Mouse (Mus musculus) liver, adult 2 months (tissue): ENCODE results near the gene Olfr1032. TPM values are rescaled to one million over a fixed set of nuclear protein-coding genes. Genes with fewer than 3 reads are reported as not detected.
"Not testable (repeated sequence)": the region's sequence is repeated elsewhere in the genome, so short reads cannot be mapped to it uniquely, and the experiment has no call there.

Source experiments
- DNase-seq: peaks from one replicate; pipeline ENCODE4 v3.0.0-alpha.2; 2011; ENCODE audit warnings: low read depth, low spot score; ENCODE audit errors: extremely low read depth
- H3K27ac ChIP-seq: fragments of 200-500 bp; replicated peaks from 2 replicates; pipeline ENCODE4 v1.5.1; 2012; ENCODE audit warnings: low read depth, mild to moderate bottlenecking, control low read depth, inconsistent platforms, low read length; ENCODE audit not compliant: insufficient read depth
- H3K27me3 ChIP-seq: fragments of 200-500 bp; 2 replicates; pipeline ENCODE4 v1.6.1; 2012; ENCODE audit warnings: mild to moderate bottlenecking, moderate library complexity, low read length, inconsistent platforms; ENCODE audit not compliant: control insufficient read depth, insufficient read depth
- H3K36me3 ChIP-seq: fragments of 200-500 bp; 2 replicates; pipeline ENCODE4 v1.6.1; 2012; ENCODE audit warnings: low read length, inconsistent platforms; ENCODE audit not compliant: control insufficient read depth, insufficient read depth
- H3K4me1 ChIP-seq: fragments of 200-500 bp; 2 replicates; pipeline ENCODE4 v1.6.1; 2011; ENCODE audit warnings: low read length; ENCODE audit not compliant: control insufficient read depth, insufficient read depth
- H3K4me3 ChIP-seq: fragments of 200-500 bp; 2 replicates; pipeline ENCODE4 v1.5.1; 2011; ENCODE audit warnings: low read depth, mild to moderate bottlenecking, control low read depth, low read length, moderate library complexity; ENCODE audit not compliant: insufficient read depth
- H3K79me2 ChIP-seq: fragments of 200-500 bp; 2 replicates; pipeline ENCODE4 v1.6.1; 2012; ENCODE audit warnings: inconsistent platforms, mild to moderate bottlenecking, low read length, moderate library complexity; ENCODE audit not compliant: control insufficient read depth, insufficient read depth
- H3K9ac ChIP-seq: fragments of 200-500 bp; 2 replicates; pipeline ENCODE4 v1.6.1; 2012; ENCODE audit warnings: low read depth, mild to moderate bottlenecking, control low read depth, inconsistent platforms, low read length
- CTCF ChIP-seq: fragments of 200-500 bp; IDR thresholded peaks from 2 replicates; pipeline ENCODE4 v1.5.1; 2011; ENCODE audit warnings: low read depth, low read length, control low read depth
- POLR2A ChIP-seq: fragments of 200-500 bp; IDR thresholded peaks from 2 replicates; pipeline ENCODE4 v1.6.1; 2011; ENCODE audit warnings: low read length, control low read depth; ENCODE audit not compliant: insufficient read depth; ENCODE audit errors: extremely low read depth
- polyA plus RNA-seq: library from polyadenylated mRNA; depleted of rRNA; stranded (reverse); fragments of >200 nt; gene quantifications from 2 replicates; pipeline ENCODE4 v1.2.3, GENCODE M21; 2012; rRNA removed
- total RNA-seq: library from RNA; depleted of rRNA; stranded (reverse); fragments of >200 nt; gene quantifications from 2 replicates; pipeline ENCODE4 v1.2.3, GENCODE M21; 2014; rRNA removed

Olfr1032 gene
- total and polyA plus RNA-seq, 2 experiments, result not detected

GRCm38 (mm10) chr2:86045561-86045960 lies 40.2 kb downstream of the Olfr1032 start, which contains the start of gene Olfr1034:
Gene Olfr1034, plus strand, starts transcription at chr2:86045861.
- Histone ChIP-seq H3K9ac (no peak within 1 kb of the TSS), H3K27me3 (no peaks in the 10 kb centered on the region), H3K4me1 (no peaks in the 10 kb centered on the region), H3K27ac (no peak within 1 kb of the TSS), H3K4me3 (no peak within 1 kb of the TSS), H3K36me3 (peaks cover 2% of the 10 kb centered on the region; the same call in 1 of the 2 replicates), H3K79me2 (no peaks in the 10 kb centered on the region)
- no peak for TF ChIP-seq CTCF
- TF ChIP-seq POLR2A, result no peak
- DNase-seq, result no peak

- not testable (repeated sequence) for H3K36me3 ChIP-seq, H3K4me1 ChIP-seq, H3K4me3 ChIP-seq, H3K79me2 ChIP-seq, DNase-seq, H3K9ac ChIP-seq, H3K27me3 ChIP-seq, H3K27ac ChIP-seq
These were observed 45.4 kb downstream of the Olfr1032 start for GRCm38 (mm10) chr2:86050777-86051176.

Other genes with a start within 250 kb of the Olfr1032 start
Only the 30 nearest of the 31 such genes appear.
- gene Olfr1013, start 238.4 kb upstream of the Olfr1032 start, total RNA-seq, result not detected in 2 replicates
- not detected in 2 replicates for gene Olfr1013, start 238.4 kb upstream of the Olfr1032 start, polyA plus RNA-seq
- not detected in 2 replicates for gene Olfr1014, start 232.8 kb upstream of the Olfr1032 start, total RNA-seq
- gene Olfr1014, start 232.8 kb upstream of the Olfr1032 start, polyA plus RNA-seq, result not detected in 2 replicates
- gene Olfr1015, start 223.5 kb upstream of the Olfr1032 start, total RNA-seq, result not detected in 2 replicates
- not detected in 2 replicates for gene Olfr1015, start 223.5 kb upstream of the Olfr1032 start, polyA plus RNA-seq
- not detected in 2 replicates for gene Olfr1016, start 203.0 kb upstream of the Olfr1032 start, total RNA-seq
- not detected in 2 replicates for gene Olfr1016, start 203.0 kb upstream of the Olfr1032 start, polyA plus RNA-seq
- gene Olfr1018, start 187.1 kb upstream of the Olfr1032 start, total RNA-seq, result not detected in 2 replicates
- gene Olfr1018, start 187.1 kb upstream of the Olfr1032 start, polyA plus RNA-seq, result not detected in 2 replicates
- not detected in 2 replicates for gene Olfr1019, start 160.1 kb upstream of the Olfr1032 start, total RNA-seq
- gene Olfr1019, start 160.1 kb upstream of the Olfr1032 start, polyA plus RNA-seq, result not detected in 2 replicates
- not detected in 2 replicates for gene Olfr1020, start 158.5 kb upstream of the Olfr1032 start, total RNA-seq
- not detected in 2 replicates for gene Olfr1020, start 158.5 kb upstream of the Olfr1032 start, polyA plus RNA-seq
- not detected in 2 replicates for gene Olfr1022, start 136.9 kb upstream of the Olfr1032 start, total RNA-seq
- gene Olfr1022, start 136.9 kb upstream of the Olfr1032 start, polyA plus RNA-seq, result not detected in 2 replicates
- not detected in 2 replicates for gene Olfr1023, start 119.9 kb upstream of the Olfr1032 start, total RNA-seq
- not detected in 2 replicates for gene Olfr1023, start 119.9 kb upstream of the Olfr1032 start, polyA plus RNA-seq
- gene Olfr1024, start 100.5 kb upstream of the Olfr1032 start, total RNA-seq, result not detected in 2 replicates
- gene Olfr1024, start 100.5 kb upstream of the Olfr1032 start, polyA plus RNA-seq, result not detected in 2 replicates
- not detected in 2 replicates for gene Olfr1025-ps1, start 90.3 kb upstream of the Olfr1032 start, total RNA-seq
- gene Olfr1025-ps1, start 90.3 kb upstream of the Olfr1032 start, polyA plus RNA-seq, result not detected in 2 replicates
- gene Olfr1026, start 84.0 kb upstream of the Olfr1032 start, total RNA-seq, result not detected in 2 replicates
- not detected in 2 replicates for gene Olfr1026, start 84.0 kb upstream of the Olfr1032 start, polyA plus RNA-seq
- not detected in 2 replicates for gene Olfr1028, start 55.1 kb upstream of the Olfr1032 start, total RNA-seq
- gene Olfr1028, start 55.1 kb upstream of the Olfr1032 start, polyA plus RNA-seq, result not detected in 2 replicates
- 0.09 and 0.13 TPM in 2 replicates for gene Olfr1029, start 31.6 kb upstream of the Olfr1032 start, total RNA-seq
- gene Olfr1029, start 31.6 kb upstream of the Olfr1032 start, polyA plus RNA-seq, result 0.04 TPM in 1 of 2 replicates, not detected in the other
- gene Olfr1030, start 26.3 kb upstream of the Olfr1032 start, total RNA-seq, result under 0.01 TPM in 1 of 2 replicates, not detected in the other
- 0.02 TPM in 1 of 2 replicates, not detected in the other for gene Olfr1030, start 26.3 kb upstream of the Olfr1032 start, polyA plus RNA-seq
- not detected in 2 replicates for gene Olfr1031, start 15.2 kb upstream of the Olfr1032 start, total RNA-seq
- gene Olfr1031, start 15.2 kb upstream of the Olfr1032 start, polyA plus RNA-seq, result not detected in 2 replicates
- 8.7 and 10.7 TPM in 2 replicates for gene Olfr1033, start 15.1 kb downstream of the Olfr1032 start, total RNA-seq
- 1.7 TPM in 2 replicates for gene Olfr1033, start 15.1 kb downstream of the Olfr1032 start, polyA plus RNA-seq
- 2.4 and 2.6 TPM in 2 replicates for gene Olfr1034, start 40.3 kb downstream of the Olfr1032 start, total RNA-seq
- gene Olfr1034, start 40.3 kb downstream of the Olfr1032 start, polyA plus RNA-seq, result 0.90 and 0.93 TPM in 2 replicates
- not detected in 2 replicates for gene Olfr1036, start 68.5 kb downstream of the Olfr1032 start, total RNA-seq
- not detected in 2 replicates for gene Olfr1036, start 68.5 kb downstream of the Olfr1032 start, polyA plus RNA-seq
- gene Olfr1037, start 81.8 kb downstream of the Olfr1032 start, total RNA-seq, result not detected in 2 replicates
- not detected in 2 replicates for gene Olfr1037, start 81.8 kb downstream of the Olfr1032 start, polyA plus RNA-seq
- gene Olfr1039, start 130.4 kb downstream of the Olfr1032 start, total RNA-seq, result not detected in 2 replicates
- gene Olfr1039, start 130.4 kb downstream of the Olfr1032 start, polyA plus RNA-seq, result not detected in 2 replicates
- not detected in 2 replicates for gene Olfr1040, start 141.2 kb downstream of the Olfr1032 start, total RNA-seq
- gene Olfr1040, start 141.2 kb downstream of the Olfr1032 start, polyA plus RNA-seq, result not detected in 2 replicates
- not detected in 2 replicates for gene Olfr1042, start 156.3 kb downstream of the Olfr1032 start, total RNA-seq
- gene Olfr1042, start 156.3 kb downstream of the Olfr1032 start, polyA plus RNA-seq, result not detected in 2 replicates
- not detected in 2 replicates for gene Olfr1043, start 162.0 kb downstream of the Olfr1032 start, total RNA-seq
- not detected in 2 replicates for gene Olfr1043, start 162.0 kb downstream of the Olfr1032 start, polyA plus RNA-seq
- not detected in 2 replicates for gene Olfr1044, start 172.3 kb downstream of the Olfr1032 start, total RNA-seq
- gene Olfr1044, start 172.3 kb downstream of the Olfr1032 start, polyA plus RNA-seq, result not detected in 2 replicates
- not detected in 2 replicates for gene Olfr52, start 180.1 kb downstream of the Olfr1032 start, total RNA-seq
- gene Olfr52, start 180.1 kb downstream of the Olfr1032 start, polyA plus RNA-seq, result not detected in 2 replicates
- not detected in 2 replicates for gene Olfr1045, start 197.5 kb downstream of the Olfr1032 start, total RNA-seq
- gene Olfr1045, start 197.5 kb downstream of the Olfr1032 start, polyA plus RNA-seq, result not detected in 2 replicates
- not detected in 2 replicates for gene Olfr1046, start 213.8 kb downstream of the Olfr1032 start, total RNA-seq
- gene Olfr1046, start 213.8 kb downstream of the Olfr1032 start, polyA plus RNA-seq, result not detected in 2 replicates
- not detected in 2 replicates for gene Olfr1047, start 225.9 kb downstream of the Olfr1032 start, total RNA-seq
- gene Olfr1047, start 225.9 kb downstream of the Olfr1032 start, polyA plus RNA-seq, result not detected in 2 replicates
- gene Olfr1048, start 234.7 kb downstream of the Olfr1032 start, total RNA-seq, result not detected in 2 replicates
- not detected in 2 replicates for gene Olfr1048, start 234.7 kb downstream of the Olfr1032 start, polyA plus RNA-seq